Mouse (Mus musculus) kidney, embryonic 15.5 days (tissue): ENCODE results near the gene Usp40. TPM values are rescaled to one million over a fixed set of nuclear protein-coding genes. Genes with fewer than 3 reads are reported as not detected.

Source experiments
- ATAC-seq: fragments of 200-750 bp; cut with Nextera tagmentation; replicated peaks from 2 replicates; pipeline ENCODE4 v1.8.0; 2017; ENCODE audit warnings: moderate TSS enrichment; ENCODE audit not compliant: low FRiP score
- H3K27ac ChIP-seq: fragments of 300-500 bp; sonication (generic); 2 replicates; pipeline ENCODE4 v1.5.1; 2015; ENCODE audit warnings: mild to moderate bottlenecking, inconsistent platforms
- H3K27me3 ChIP-seq: fragments of 300-500 bp; sonication (generic); 2 replicates; pipeline ENCODE4 v1.6.1; 2015; ENCODE audit warnings: inconsistent platforms
- H3K36me3 ChIP-seq: fragments of 300-500 bp; sonication (generic); 2 replicates; pipeline ENCODE4 v1.6.1; 2015; ENCODE audit warnings: inconsistent platforms
- H3K4me1 ChIP-seq: fragments of 300-500 bp; sonication (generic); 2 replicates; pipeline ENCODE4 v1.6.1; 2015; ENCODE audit warnings: inconsistent platforms
- H3K4me2 ChIP-seq: fragments of 300-500 bp; sonication (generic); 2 replicates; pipeline ENCODE4 v1.6.1; 2015; ENCODE audit warnings: moderate library complexity, mild to moderate bottlenecking, inconsistent platforms
- H3K4me3 ChIP-seq: fragments of 300-500 bp; sonication (generic); replicated peaks from 2 replicates; pipeline ENCODE4 v1.5.1; 2015; ENCODE audit warnings: mild to moderate bottlenecking, inconsistent platforms
- H3K9ac ChIP-seq: fragments of 300-500 bp; sonication (generic); 2 replicates; pipeline ENCODE4 v1.6.1; 2015; ENCODE audit warnings: mild to moderate bottlenecking, inconsistent platforms
- H3K9me3 ChIP-seq: fragments of 300-500 bp; sonication (generic); replicated peaks from 2 replicates; pipeline ENCODE4 v1.6.1; 2016; ENCODE audit warnings: inconsistent platforms
- WGBS: fragments of 180-500 bp; shearing (Covaris S2); methylation state at CpG from one replicate; pipeline ENCODE4 v1.1.7; 2015; ENCODE audit warnings: mixed read lengths; 5-methylcytosine and 5-hydroxymethylcytosine counted together
- polyA plus RNA-seq: library from polyadenylated mRNA; unstranded; fragments of >200 nt; fragmentation: Nextera tagmentation; extraction: Ambion mirVana; gene quantifications from 2 replicates; pipeline ENCODE4 v1.2.1, GENCODE M21; 2015

The Usp40 gene
- polyA plus RNA-seq, 1 experiment from 2014 or later = 42.6 TPM

DNA sequence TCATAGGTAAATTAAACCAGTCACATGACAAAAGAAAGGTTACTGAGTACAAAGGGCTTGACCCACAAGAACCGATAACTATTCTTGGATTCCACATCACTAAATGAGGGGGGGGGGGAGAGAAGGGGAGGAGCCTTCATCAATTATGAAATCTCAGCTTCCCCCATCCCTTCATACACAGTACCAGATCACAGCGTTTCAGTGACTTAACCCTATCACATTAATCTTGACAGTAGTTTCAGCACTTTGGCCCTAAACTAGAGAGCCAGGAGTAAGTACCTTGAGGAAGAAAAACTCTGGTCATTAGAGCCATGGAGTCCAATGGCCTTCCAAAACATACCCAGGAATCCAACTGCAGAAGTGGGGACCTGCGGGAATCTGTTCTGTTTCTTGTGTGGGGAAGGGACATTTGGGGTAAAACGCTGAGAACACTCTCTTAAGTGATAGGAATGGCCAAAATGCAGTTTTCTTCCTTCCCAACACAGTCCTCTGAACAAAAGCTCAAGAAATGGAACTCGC, 600 bp downstream of the Usp40 start:
- Histone ChIP-seq H3K9me3 (no peaks in the 10 kb centered on the region), H3K27ac (peak overlapping the region; percentile 94), H3K4me1 (0 out of 2 replicates have a peak, but pooled peaks cover 5% of the 10 kb centered on the region), H3K9ac (peak overlapping the region; percentile 87), H3K4me2 (peak overlapping the region; percentile 62), H3K27me3 (no peaks in the 10 kb centered on the region), H3K4me3 (peak overlapping the region; percentile 75), H3K36me3 (peaks cover 30% of the 10 kb centered on the region)
- peak; percentile 61 for ATAC-seq
- 3% methylated on average over 5 of the region's 5 CpGs for WGBS

DNA sequence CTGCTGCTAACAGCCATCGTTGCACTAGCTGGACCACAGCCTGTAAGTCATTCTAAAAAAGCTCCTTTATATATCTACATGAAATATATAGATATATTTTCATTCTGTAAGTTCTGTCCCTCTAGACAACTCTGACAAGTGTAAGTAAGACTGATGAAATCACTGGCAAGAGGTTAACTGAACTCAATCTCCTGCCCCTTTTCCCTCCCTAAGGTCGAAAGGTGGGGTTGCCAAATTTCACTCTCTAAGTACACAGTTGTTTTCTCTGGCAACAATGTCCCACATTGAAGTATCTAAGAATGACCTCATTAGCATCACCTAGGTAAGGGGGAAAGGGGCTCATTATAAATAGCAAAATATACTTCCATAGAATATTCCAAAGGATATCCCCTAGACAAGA, 15.6 kb downstream of the Usp40 start:
- no peaks in the 10 kb centered on the region for H3K27me3 ChIP-seq
- no peak overlapping the region for H3K27ac ChIP-seq
- no peak overlapping the region for H3K9ac ChIP-seq
- H3K4me3 ChIP-seq = no peak overlapping the region
- 97% methylated on average over 2 of the region's 2 CpGs for WGBS
- H3K36me3 ChIP-seq = peaks cover 96% of the 10 kb centered on the region
- no peak for ATAC-seq
- no peak overlapping the region for H3K4me2 ChIP-seq
- no peaks in the 10 kb centered on the region for H3K4me1 ChIP-seq
- no peaks in the 10 kb centered on the region for H3K9me3 ChIP-seq

DNA sequence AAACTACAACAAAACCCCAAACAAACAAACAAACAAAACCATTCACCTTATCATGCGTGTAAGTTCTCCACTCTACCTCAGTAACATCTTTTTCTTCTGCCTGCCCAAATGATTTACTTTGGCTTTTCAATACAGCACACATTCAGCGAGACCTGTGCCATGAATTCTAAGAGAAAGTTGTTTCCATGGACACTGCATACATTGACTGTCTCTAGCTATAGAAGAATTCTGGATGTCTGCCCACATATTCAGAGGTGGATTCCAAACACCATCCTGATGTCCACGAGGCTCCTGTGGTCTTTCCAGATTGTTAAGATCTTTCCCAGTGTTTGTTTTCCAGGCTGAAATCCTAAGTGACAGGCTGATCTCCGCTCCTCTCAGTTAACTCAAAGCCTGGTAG, 26.1 kb downstream of the Usp40 start:
- Histone ChIP-seq H3K27me3 (no peaks in the 10 kb centered on the region), H3K9me3 (no peaks in the 10 kb centered on the region), H3K4me2 (no peak overlapping the region), H3K27ac (no peak overlapping the region), H3K9ac (no peak overlapping the region), H3K36me3 (peaks cover 87% of the 10 kb centered on the region), H3K4me1 (no peaks in the 10 kb centered on the region), H3K4me3 (no peak overlapping the region)
- 86% methylated on average over 4 of the region's 4 CpGs for WGBS
- no peak for ATAC-seq

DNA sequence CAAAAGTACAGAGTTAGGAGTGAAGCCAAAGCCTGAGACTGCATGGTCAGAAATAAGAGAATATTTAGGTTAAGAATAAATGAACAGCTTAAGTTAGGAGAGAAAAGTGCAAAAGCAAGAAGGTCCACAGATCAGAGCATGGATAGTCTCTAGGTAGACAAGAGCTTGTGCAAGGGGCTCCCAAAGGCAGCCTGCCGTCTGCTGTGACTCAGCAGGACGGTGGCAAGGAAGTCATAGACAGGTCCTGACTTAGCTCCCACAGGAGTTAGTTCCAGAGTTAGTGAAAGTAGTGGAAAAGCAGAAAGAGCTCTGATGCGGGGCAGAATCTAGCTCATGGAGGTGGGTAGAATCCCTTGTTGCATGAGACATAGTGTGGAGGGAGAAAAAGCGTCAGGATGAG, 38.0 kb downstream of the Usp40 start:
- no peak overlapping the region for H3K27ac ChIP-seq
- WGBS = 89% methylated on average over 4 of the region's 4 CpGs
- H3K4me2 ChIP-seq = no peak overlapping the region
- peaks cover 76% of the 10 kb centered on the region for H3K36me3 ChIP-seq
- no peak overlapping the region for H3K4me3 ChIP-seq
- no peak overlapping the region for H3K9ac ChIP-seq
- no peaks in the 10 kb centered on the region for H3K9me3 ChIP-seq
- ATAC-seq = no peak
- H3K27me3 ChIP-seq = no peaks in the 10 kb centered on the region
- H3K4me1 ChIP-seq = no peaks in the 10 kb centered on the region

DNA sequence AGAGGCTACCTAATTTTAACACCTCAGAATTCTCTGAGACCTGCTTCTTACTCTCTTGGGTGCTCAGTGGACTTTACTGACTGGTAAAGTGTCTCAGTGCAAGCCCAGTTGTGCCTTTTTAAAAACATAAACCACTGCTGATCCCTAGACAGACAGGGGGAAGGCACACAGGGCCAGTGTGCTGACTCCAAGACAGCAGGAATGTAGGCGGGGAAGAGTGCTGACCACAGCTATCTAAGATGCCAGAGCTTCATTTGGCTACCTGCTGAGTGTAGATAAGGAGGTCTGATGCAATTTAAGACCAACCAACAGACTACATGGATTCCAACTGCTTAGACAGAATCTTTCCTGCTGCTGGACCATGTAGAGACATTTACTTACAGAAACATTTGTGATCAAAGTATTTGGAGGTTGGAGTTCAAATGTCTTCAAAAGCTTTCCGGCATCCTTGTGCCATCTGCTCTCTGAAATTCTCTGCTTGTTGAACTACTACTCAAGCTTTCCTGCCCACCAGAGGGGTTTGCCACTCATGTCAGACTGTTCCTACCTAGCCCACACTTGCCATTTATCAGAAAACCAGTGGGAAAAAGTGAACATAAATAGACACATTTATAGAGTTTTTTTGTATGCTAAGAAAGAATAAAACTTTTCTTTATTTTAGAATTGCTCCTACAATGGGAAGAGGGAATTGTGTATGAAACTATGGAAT, 46.7 kb downstream of the Usp40 start:
- H3K9ac ChIP-seq = no peak overlapping the region
- no peak overlapping the region for H3K4me2 ChIP-seq
- no peaks in the 10 kb centered on the region for H3K27me3 ChIP-seq
- H3K9me3 ChIP-seq = no peaks in the 10 kb centered on the region
- H3K4me3 ChIP-seq = no peak overlapping the region
- H3K4me1 ChIP-seq = no peaks in the 10 kb centered on the region
- ATAC-seq = peak; percentile 91
- 83% methylated on average over 2 of the region's 2 CpGs for WGBS
- no peak overlapping the region for H3K27ac ChIP-seq
- peaks cover 79% of the 10 kb centered on the region for H3K36me3 ChIP-seq

DNA sequence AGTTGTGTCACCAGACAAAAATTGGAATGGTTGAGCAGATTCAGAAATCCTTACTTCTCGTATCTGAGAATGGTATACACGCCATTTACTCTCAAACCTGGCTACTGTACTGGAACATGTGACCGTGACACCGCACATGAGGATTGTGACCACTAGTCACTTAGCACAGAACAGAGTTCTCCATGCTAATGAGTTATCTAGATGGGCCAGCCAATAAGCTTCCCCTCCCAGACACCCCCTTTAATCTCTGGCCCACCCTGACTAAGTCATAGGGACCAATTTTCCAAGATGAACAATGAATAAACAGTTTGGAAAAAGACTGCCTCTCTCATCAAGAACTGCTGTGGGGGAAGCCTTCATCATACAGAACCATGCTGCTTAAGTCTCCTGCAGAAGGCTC, 47.6 kb downstream of the Usp40 start:
- Histone ChIP-seq H3K27ac (no peak overlapping the region), H3K4me1 (no peaks in the 10 kb centered on the region), H3K4me2 (no peak overlapping the region), H3K9me3 (no peaks in the 10 kb centered on the region), H3K36me3 (peaks cover 80% of the 10 kb centered on the region), H3K4me3 (no peak overlapping the region), H3K27me3 (no peaks in the 10 kb centered on the region), H3K9ac (no peak overlapping the region)
- no peak for ATAC-seq
- 92% methylated on average over 4 of the region's 4 CpGs for WGBS

DNA sequence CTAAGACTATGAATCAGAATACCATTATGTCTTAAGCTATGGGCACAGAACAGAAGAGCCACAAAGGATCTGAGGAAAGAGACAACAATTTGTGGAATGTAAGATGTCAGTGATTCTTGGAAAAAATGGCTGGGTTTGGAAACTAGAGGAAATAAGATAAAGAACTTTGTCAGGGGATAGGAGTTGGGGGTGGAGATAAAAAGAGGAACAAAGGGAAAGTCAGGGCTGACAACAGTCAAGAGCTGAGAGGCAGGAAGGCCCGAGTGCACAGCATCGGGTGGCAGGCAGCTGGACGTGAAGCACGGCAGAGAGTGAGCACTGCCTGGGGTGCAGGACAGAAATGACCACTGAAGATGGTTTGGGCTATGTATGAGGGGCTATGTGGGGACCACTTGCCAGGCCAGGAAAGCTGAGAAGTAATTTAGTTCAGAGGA, 48.3 kb downstream of the Usp40 start:
- H3K27me3 ChIP-seq = no peaks in the 10 kb centered on the region
- 69% methylated on average over 4 of the region's 4 CpGs for WGBS

DNA sequence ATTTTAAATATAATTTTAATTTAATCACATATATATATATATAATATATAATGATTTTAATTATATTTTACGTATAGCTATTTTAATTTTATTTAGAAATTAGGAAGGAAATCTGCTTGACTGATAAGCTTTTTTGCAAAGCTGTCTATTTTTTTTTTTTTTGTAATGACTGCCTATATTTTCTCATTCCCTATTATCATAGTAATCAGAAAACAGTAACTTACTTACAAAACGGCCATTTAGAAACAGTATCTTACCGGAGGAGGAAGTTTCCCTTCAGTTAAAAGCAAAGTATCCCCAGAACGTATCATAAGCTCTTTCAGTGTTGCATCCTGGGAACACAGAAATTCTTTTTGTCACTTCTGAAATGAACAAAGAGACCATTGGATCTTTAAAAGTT, 48.8 kb downstream of the Usp40 start:
- WGBS = 88% methylated on average over 4 of the region's 4 CpGs
- ATAC-seq = no peak
- Histone ChIP-seq H3K4me2 (no peak overlapping the region), H3K9ac (no peak overlapping the region), H3K4me1 (no peaks in the 10 kb centered on the region), H3K36me3 (peaks cover 87% of the 10 kb centered on the region), H3K9me3 (no peaks in the 10 kb centered on the region), H3K4me3 (no peak overlapping the region), H3K27ac (no peak overlapping the region), H3K27me3 (no peaks in the 10 kb centered on the region)

More for the DNA sequence above, 48.3 kb downstream of the Usp40 start:
- ATAC-seq = no peak
- Histone ChIP-seq H3K9ac (no peak overlapping the region), H3K36me3 (peaks cover 85% of the 10 kb centered on the region), H3K27ac (no peak overlapping the region), H3K4me3 (no peak overlapping the region), H3K4me2 (no peak overlapping the region), H3K4me1 (no peaks in the 10 kb centered on the region), H3K9me3 (no peaks in the 10 kb centered on the region)

DNA sequence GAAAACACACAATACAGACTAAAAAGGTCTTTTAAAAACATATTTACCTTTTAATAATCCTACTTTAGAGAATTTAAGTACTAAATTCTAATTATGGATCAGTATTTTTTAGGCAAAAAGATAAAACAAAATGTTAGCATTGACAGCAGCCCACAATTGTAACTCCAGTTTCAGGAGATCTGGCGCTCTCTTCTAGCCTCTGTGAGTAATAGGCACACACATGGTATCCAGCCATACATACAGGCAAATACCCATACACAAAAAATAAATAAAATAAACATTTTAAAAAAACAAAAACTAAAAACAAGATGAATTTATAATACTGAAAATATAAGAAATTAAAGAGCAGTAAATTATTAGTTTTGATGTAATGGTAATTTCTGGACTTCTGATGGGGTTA, 49.4 kb downstream of the Usp40 start:
- ATAC-seq = no peak
- Histone ChIP-seq H3K4me2 (no peak overlapping the region), H3K4me1 (no peaks in the 10 kb centered on the region), H3K9me3 (no peaks in the 10 kb centered on the region), H3K36me3 (peaks cover 87% of the 10 kb centered on the region), H3K4me3 (no peak overlapping the region), H3K9ac (no peak overlapping the region), H3K27ac (no peak overlapping the region), H3K27me3 (no peaks in the 10 kb centered on the region)
- 96% methylated on average over 1 of the region's 1 CpGs for WGBS

DNA sequence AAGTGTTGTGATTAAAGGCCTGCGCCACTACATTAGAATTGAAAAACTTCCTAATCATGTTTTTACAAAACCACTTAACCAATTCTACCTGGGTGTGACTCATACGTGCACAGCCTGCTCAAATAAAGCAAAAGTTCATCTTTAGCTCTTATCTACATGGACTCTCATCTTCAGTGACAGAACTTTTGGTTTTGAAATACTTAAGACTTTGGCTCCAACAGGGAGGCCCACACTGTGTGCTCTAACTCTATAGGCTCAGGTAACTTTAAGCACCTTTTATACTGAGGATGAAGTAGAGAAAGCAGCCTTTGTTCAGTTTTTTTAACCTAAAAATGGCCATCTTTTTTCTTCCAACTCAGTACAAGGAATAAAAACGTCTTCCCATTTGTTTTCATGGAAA, 55.3 kb downstream of the Usp40 start:
- Histone ChIP-seq H3K9ac (no peak overlapping the region), H3K4me1 (no peaks in the 10 kb centered on the region), H3K9me3 (no peaks in the 10 kb centered on the region), H3K4me3 (no peak overlapping the region), H3K27ac (no peak overlapping the region), H3K27me3 (no peaks in the 10 kb centered on the region), H3K36me3 (peaks cover 98% of the 10 kb centered on the region), H3K4me2 (no peak overlapping the region)
- ATAC-seq = no peak
- WGBS = 83% methylated on average over 3 of the region's 3 CpGs

DNA sequence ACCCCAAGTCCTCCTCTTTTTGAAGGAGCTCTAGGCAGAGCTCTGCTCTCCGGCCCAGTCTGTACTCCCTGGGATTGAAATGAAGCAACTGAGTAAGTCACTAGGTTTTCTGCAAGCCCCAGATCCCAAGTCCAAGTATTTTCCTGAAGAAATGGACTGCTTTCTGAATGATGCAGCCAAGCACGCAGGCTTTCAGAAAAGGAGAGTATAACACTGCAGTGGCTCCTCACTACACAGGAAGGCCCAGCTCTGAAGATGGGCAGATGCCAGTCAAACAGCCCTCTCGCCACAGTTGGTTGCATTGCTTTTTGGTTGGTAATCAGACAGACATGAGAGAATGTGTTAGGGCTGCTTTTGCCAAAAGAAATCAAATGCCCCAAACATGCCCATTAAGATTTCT, 56.7 kb downstream of the Usp40 start:
- Histone ChIP-seq H3K9me3 (no peaks in the 10 kb centered on the region), H3K27ac (no peak overlapping the region), H3K9ac (no peak overlapping the region), H3K4me3 (no peak overlapping the region), H3K4me1 (no peaks in the 10 kb centered on the region), H3K4me2 (no peak overlapping the region), H3K27me3 (no peaks in the 10 kb centered on the region), H3K36me3 (peaks cover 98% of the 10 kb centered on the region)
- ATAC-seq = no peak
- WGBS = 93% methylated on average over 3 of the region's 3 CpGs

DNA sequence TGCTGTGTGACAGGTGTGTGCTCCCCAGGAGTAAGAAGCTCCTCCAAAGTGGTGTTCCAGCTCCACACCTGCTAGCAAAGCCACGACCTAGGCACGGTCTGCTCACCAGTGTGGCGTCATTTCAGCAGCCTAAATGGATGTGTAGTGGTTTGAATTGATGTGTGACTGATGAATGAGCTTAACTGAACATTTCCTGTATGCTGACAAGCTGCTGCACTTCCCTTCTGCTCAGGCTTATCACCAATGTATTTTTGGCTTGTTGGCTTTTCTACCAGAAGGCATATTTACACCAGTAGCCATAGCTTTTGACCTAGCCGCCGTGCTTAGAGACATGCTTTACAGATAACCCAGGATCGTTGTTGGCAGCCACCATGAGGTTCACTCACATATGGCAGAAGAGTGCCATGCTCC, 60.7 kb downstream of the Usp40 start:
- H3K9me3 ChIP-seq = no peaks in the 10 kb centered on the region
- no peak for ATAC-seq
- H3K9ac ChIP-seq = no peak overlapping the region
- H3K27me3 ChIP-seq = no peaks in the 10 kb centered on the region
- WGBS = 92% methylated on average over 6 of the region's 6 CpGs
- no peaks in the 10 kb centered on the region for H3K4me1 ChIP-seq
- H3K36me3 ChIP-seq = peaks cover 99% of the 10 kb centered on the region
- no peak overlapping the region for H3K4me2 ChIP-seq
- H3K4me3 ChIP-seq = no peak overlapping the region
- H3K27ac ChIP-seq = no peak overlapping the region

DNA sequence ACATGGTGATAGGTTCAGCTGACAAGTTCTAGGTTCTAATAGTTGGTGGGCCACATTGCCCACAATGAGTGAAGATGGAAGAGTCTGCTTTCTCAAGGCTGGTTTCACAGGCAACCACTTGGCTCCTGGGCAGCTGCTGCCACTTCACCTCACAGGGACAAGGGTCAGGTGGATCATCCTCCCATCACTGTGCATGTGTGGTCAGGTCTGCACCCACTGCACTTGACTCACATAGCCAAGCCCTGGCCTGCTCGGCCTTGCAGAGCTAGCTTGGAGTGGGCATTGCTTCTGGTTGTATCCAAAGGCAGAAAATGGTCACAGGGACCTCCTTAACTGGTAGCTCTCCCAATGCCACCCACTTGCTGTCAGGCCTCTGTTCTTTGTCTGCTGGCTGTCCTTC, 66.6 kb downstream of the Usp40 start:
- Histone ChIP-seq H3K36me3 (peaks cover 100% of the 10 kb centered on the region), H3K4me2 (no peak overlapping the region), H3K4me1 (no peaks in the 10 kb centered on the region), H3K9ac (no peak overlapping the region), H3K9me3 (no peaks in the 10 kb centered on the region), H3K27ac (no peak overlapping the region), H3K27me3 (no peaks in the 10 kb centered on the region), H3K4me3 (no peak overlapping the region)
- 88% methylated on average over 1 of the region's 1 CpGs for WGBS
- no peak for ATAC-seq
